Mouse (Mus musculus): ENCODE data around the gene Slc39a11.

Slc39a11 gene

DNA sequence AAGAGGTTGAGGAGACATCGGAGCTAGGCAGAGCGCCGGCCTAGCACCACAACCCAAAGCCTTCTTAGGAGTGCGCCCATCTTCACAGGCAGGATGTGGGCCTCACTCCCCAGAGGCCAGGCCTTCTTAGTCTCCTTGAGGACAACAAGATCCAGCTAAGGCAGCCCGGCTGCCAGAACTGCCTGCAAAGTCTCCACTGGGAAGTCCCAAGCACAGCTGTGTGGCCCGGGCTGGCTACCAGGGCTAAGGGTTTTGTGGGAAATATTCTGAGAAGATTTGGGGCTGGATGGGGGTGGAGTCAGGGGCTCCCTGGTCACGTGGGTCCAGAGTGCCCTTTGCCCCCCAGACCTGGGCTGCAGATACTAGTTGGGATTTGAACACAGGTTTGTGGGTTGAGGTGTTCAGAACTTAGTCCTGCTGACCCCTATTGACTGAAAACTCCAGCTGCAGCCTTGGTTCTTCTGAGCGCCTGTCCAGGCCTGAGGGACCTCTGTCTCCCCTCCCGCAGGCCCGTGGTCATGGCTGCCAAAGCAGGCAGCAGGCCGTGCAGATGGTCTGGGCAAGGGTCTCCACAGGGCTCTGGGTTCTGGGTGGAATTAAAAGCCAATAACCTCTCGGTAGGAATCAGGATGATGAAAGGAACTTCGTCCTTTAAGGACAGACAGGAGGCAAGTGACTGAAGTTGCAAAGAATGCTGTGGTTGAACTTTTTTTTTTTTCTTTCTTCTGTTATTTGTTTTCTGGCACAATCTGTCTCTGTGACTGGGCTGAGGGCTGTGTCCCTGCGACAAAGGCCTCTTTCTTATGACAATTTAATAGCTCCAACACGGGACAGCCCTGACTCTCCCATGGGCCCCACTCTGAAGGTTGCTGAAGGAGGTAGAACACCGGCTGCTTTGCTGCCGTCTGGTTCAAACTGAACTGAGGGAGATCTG lies 357.8 kb downstream of the Slc39a11 start:
- no peak for DNase-seq (ENCODE audit: low spot score in 2 of 2)

DNA sequence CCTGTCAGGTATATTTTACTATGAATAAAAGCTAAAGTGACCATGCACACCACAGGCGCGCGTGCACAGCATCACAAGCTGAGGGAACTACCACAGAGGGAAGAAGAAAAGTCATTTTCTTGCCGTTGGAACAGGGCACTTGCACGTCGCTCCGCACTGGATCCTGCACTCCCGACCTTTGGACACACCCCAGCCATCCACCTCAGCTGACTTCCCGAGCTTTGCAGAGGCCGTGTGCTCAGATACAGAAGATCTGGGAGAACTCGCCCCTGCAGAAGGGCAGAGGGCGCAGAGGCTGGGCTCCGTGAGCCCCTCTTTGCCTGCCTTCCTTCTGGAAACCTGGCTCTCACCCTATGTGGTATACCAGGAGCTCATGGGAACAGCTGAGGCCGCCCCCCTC lies 359.0 kb downstream of the Slc39a11 start:
- no peak for DNase-seq (ENCODE audit: low spot score in 2 of 2)

DNA sequence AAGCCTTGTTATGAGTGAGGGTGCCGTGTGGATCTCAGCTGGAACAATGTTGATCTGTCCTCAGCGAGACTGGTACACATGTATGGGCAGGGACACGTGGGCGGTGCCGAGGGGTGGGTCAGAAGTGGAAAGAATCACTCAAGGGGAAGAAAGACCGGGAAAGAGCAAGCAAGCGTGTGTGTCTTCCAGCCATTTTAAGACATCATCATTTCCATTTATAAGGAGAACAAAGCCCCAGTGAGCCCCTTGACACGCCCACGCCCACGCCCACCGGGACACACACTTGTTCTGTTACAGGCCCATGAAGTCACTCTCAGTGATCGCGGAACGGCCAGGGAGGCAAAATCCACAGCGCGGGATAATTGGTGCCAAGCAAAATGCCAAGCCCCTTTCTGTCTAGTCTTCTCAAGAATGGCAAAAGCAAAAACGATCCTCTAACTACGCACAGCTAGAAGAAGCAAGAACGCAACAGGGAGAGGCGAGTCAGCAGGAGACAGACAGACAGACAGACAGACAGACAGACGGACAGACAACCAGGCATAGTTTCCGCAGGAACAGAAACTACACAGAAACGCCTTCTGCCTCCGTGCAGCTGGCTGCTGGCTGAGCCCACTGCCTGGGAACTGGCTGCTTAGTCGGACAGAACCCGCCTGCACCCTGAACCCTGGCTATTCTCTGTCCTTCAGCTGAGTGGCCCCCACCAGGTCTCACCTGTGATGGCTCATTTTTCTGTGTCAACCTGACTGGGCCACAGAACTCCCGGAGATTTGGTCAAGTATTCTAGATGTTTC lies 364.7 kb downstream of the Slc39a11 start:
- no peak for DNase-seq (ENCODE audit: low spot score in 2 of 2)

DNA sequence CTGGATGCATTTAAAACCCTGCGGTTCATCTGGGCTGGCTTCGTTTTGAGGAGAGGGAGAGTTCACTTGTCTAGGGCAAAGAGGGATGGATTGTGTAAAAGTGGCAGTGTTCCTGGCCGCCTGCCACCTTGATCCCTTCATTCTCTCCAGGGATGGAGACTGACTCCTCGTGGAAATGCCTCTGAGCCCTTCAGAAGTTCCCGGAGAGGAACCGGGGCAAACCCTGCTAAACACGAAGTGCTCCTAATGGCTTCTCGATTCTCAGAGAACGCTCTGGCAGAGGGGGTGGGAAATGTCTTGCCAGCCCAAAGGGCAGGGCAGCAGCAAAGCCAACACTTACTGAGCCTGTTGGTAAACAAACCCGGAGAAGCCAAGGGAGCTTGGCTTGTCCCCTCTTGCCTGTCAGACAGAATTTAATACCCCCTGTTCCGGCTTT lies 366.5 kb downstream of the Slc39a11 start:
- no peak for DNase-seq (ENCODE audit: low spot score in 2 of 2)

DNA sequence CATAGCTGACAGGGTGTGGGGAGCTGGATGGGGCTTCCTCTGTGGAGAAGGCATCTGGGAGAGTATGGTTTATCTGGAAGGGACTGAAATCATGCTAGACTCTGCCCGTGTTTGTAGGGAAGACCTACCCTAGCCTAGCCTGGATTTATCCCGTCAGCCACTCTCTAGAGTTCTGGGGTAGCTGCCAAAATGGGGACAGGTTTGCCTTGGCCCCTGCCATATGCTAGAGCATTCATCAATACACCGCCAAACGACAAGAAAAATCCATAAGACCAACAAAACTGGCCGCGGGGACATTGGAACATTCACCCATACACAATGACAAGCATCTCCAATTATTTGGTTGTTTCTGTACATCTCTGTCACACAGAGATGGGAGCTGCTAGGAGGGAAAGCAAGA lies 371.6 kb downstream of the Slc39a11 start:
- DNase-seq (ENCODE audit: low spot score in 2 of 2): no peak

DNA sequence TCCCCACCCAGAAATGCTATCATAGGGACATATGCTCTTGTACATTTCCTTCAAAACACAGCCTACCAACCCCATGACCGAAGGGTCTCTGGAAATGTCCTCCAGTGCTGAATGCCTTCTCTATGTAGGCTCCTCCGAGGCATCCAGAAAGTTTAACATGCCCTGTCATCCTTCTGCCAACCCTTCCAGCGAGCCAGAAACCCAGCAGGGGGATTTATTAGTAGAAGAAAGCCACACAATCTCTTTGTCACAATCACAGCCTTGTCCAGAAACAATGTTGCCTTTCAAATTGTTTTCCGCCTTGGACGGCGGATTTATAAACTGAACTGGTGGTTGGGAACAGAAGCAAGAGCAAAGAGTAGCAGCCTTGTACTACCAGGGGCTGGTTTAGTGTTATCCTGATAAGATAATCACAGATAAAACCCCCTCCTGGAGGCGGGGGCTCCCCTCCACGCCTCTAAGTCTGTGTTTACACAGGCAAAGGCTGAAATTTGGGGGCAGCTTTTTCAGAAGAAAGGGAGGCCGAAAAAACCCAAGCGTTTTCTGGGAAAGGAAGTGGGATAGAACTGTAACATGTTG lies 372.8 kb downstream of the Slc39a11 start:
- DNase-seq (ENCODE audit: low spot score in 2 of 2): no peak

DNA sequence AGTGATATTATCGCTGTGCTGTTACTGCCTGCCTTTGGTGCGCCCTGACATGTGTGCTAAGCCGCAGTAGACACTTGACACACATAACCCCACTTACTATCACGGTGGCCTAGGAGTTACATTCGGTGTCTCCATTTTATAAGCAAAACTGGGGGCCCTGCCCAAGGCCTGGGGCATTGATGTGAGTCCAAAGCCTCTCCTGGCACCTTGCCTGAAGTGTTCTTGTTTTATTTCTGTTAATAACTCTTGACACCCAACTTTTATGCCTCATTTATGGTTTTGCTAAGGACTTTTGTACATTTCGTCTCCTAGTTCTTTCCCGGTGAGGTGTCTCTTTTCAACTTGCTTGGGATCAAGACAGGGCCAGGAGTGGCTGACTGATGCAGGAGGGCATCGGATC lies 373.4 kb downstream of the Slc39a11 start:
- no peak for DNase-seq (ENCODE audit: low spot score in 2 of 2)

DNA sequence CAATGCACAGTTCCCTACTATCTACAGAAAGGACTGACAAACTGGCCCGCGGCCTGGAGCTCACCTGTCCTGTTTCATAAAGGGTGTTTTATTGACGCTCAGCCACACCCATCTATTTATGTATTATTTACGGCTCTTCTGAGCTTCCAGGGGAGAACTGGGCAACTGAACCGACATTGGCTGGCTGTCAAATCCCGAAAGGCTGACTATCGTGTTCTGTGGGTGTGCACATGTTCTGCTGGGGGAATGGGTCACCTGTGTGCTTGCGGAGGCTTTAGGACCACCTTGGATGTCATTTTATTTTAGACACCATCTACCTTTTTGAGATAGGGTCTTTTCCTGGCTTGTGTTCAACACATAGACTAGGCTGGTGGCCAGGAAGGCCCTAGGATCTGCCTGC lies 375.8 kb downstream of the Slc39a11 start:
- no peak for DNase-seq (ENCODE audit: low spot score in 2 of 2)

DNA sequence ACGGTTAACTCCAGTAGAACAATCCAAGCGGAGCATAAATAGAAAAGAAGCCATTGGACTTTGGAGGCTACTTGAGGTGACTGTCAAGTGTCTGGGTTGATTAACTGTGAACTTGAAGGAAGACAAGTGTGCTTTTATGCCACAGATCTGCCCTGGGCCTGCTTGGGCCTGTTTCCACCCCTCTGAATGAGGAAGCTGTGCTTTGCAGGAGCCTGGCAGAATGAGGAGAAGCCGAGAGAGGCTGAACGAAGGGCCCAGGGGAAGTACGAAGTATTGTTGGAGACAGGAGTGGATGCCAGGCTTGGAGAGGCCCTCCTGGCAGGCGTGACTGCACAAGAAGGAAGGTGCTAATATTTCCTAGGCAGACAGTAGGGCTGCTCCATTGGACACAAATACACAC lies 378.0 kb downstream of the Slc39a11 start:
- no peak for DNase-seq (ENCODE audit: low spot score in 2 of 2)

DNA sequence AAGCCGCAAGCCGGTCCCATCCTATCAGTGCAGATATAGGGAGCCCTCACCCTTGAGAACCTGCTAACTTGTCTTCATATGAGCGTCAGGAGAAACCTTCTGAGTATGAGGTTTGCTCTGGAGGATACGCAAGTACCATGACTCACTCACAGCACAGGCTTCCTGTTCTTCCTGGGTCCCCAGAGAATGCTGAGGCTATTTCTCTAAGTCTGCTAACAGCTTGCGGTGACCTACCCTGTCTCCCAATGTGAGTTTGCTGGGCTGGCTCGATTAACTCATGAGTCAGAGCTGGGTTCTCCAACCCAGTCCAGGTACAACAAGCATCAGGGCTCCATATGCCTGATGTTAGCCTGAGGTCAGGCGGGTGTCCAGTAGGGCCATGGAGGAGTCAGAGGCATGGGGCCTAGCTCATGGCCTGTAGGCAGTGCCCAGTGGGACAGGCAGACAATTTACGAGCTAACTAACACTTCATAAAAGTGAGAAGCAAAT lies 381.0 kb downstream of the Slc39a11 start:
- no peak for DNase-seq (ENCODE audit: low spot score in 2 of 2)

DNA sequence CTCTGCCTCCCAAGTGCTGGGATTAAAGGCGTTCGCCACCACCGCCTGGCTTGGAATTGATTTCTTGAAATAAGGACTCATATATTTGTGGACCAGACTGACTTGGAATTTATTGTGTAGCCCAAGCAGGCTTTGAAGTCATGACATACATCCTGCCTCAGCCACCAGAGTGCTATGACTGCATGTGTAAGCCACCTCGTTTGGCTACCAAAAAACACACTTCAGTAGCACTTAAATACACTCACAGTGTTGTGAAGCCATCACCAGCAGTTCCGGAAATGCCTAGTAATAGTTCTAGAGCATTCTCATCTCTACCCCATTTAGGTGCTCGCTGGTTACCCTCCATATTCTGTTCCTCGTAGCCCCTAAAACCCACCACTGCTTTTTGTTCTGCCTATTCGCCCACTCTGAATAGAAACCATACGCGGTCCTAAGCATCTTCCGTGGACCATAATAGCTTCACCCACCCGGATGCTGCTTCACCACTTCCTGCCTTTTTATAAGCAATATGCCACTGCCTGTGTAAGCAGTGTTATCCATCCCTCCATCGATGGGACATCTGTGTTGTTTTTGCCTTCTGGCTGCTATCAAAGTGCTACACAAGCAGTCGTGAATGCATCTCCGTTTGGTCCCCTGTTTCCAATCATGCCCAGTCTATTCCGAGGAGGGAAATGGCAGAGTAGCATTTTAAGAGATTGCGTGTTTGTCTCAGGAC lies 382.2 kb downstream of the Slc39a11 start:
- no peak for DNase-seq (ENCODE audit: low spot score in 2 of 2)

DNA sequence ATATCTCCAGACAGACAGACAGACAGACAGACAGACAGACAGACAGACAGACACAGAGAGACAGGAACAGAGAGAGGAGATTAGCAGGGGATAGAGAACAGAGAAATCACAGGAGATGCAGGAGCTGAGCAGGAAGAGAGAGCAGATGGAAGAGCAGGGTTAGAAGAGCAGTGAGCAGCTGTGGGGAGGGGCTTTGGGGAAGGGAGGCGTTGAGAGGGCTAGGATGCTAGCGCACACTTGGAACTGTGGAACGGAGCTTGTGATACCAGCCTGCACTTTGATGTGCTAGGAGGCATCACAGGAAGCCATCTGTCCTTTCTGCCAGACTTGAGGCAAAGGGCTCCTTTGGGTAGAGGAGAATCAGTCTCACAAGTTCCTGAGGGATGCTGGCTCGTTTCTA lies 383.2 kb downstream of the Slc39a11 start:
- no peak for DNase-seq (ENCODE audit: low spot score in 2 of 2)

DNA sequence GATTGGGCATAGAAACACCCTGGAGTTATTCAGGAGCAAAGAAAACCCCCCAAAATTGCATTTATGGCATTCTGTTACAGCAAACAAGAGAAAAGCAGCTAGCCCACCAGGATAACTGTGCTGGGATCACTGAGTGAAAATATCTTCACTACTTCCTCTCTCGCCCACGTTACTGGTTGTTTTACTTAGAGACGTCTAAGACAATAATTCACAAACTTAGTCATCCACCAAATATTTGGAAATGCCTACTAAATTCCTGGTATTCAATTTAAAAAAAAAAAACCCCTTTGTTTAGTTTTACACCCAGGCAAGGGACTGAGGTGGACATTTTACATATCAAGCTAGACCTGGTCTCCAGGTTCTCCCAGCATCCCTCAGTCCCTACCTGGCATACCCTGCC lies 384.3 kb downstream of the Slc39a11 start:
- no peak for DNase-seq (ENCODE audit: low spot score in 2 of 2)

DNA sequence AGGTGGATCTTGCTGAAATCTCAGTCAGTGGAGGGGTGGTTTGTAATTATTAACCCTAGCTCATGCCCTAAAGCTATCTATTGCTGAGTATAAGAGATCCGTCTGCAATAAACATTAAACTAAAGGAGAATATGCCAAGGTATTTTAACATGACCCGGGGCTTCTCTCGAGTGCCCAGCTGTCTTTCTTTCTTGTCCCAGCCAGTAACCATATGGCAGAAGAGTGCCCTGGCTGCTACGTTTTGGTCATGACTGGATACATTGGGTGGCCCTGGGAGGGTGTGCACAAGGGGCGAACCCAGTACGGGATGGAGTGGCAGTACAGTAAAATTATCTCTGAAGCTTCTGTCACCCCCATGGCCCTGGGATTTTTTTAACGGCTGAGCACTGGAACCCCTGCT lies 385.9 kb downstream of the Slc39a11 start:
- no peak for DNase-seq (ENCODE audit: low spot score in 2 of 2)

DNA sequence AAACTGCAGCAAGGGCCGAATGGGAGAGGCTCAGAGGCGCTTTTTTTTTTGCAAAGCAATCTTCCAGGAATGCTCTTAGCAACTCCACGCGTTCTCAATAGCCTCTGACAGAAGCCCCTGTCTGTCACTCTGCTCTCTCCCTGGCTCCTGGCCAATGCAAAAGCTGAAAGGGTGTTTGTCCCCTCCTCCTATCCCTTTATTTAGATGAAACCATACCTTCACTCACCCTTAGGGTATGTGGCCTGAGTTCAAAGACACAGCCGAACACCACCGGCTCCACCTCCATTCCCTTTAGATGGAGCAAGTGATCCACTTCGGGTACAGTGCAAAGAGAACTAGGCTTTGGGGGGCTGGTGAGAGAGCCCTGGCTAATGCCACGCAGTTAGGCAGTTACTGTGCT lies 387.8 kb downstream of the Slc39a11 start:
- DNase-seq (ENCODE audit: low spot score in 2 of 2): no peak

DNA sequence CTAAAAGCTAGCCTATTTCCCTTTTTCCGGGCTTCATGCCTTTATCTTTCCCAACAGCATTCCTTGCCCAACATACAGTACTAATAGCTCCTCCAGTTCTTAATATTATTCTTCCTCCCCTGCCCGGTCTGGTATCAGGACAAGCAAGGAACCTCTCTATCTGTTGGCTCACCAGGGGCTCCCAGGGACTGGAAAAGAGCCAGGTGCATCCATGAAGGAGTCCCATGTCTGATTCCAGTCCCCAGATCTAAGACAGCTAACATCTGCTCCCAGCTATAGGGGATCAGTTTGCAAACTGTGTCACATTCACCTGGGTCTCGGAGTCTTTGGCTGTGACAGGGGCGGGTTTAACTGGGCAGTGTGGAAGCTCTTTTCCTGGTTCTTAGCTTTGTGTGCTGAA lies 388.5 kb downstream of the Slc39a11 start:
- no peak for DNase-seq (ENCODE audit: low spot score in 2 of 2)

DNA sequence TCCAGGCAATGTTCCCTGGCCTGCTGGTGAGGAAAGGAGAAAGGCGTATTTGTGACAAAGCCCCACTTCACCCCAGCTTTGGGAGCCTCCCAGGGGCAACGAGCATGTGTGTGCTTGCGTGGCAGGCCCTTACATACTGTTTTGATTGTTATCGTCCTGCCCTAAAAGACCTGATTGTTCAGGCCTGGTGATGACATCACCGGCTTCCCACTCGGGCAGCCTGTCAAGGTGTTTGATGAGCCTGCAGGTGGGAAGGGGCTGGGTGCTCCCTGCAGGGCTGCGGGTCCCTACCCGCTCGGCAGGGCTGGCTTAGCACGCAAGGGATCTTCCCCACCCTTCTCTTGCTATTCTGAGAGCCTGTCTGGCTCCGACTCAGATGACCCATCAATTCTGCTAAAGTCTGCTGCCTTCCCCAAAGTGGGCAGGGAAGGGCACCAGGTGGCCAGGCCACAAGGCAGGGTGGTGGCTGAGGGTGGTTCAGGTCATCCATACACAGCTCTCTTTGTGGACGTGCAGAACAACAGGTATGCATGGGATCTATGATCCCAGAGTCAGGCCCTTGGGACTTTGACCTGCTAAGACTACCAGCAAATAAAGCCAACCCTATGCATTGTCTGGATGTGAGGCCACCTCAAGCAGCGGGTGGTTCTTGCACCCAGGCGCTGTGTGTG lies 390.0 kb downstream of the Slc39a11 start:
- DNase-seq (ENCODE audit: low spot score in 2 of 2): no peak

DNA sequence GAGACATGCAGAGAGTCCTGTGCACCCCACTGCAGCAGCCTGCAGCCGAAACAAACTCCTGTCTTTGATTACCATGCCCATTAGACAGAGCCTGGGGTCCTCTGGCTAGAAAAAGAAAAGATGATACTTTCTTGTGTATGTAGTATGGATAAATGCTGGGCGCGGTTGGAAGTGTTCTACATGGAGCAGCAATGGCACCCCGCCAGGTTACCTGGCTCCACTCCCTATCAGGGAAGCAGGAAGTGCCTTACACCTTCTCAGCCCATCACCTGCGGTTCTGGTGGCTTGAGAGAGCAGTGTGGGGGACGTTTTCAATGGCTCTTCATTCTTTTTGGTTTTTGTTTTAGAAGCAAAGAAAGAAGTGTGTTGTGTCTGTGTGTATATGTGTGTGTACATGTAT lies 391.9 kb downstream of the Slc39a11 start:
- DNase-seq (ENCODE audit: low spot score in 2 of 2): no peak

DNA sequence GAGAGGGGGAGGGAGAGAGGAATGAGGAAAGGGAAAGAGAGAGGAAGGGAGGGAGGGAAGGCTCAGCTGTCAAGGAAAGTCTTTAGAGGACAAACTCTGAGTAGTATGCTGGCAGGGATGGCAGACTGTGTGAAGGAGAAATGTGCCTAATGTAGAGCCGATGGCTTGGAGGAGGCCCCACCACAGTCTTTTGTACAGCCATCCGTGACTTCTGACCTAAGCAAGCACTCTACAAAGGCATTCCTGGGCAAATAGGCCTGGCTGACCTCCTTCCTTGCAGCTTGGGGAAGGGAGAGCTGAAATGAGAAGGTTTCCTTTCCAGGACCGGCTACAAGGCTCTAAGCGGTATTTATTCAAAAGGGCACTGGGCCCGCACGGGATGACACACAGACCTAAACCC lies 395.2 kb downstream of the Slc39a11 start:
- DNase-seq (ENCODE audit: low spot score in 2 of 2): no peak

DNA sequence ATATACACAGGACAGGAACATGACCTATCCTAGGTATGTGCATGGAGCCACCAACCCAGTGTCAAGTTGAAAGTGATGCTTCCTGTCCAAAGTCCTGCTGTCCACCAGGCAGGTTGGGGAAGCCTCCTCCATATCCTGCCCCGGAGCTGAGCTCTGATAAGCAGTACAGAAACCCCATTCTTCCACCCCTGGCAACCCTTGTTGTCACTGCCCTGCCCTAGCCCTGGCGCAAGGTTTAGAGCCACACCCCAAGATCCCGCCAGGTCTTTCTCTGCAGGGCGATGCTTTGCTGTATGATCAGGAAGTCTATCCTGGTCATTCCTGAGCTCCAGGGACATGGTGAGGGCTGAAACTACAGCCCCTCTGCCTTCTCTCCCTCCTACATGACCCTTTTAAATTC lies 396.7 kb downstream of the Slc39a11 start:
- DNase-seq (ENCODE audit: low spot score in 2 of 2): no peak

DNA sequence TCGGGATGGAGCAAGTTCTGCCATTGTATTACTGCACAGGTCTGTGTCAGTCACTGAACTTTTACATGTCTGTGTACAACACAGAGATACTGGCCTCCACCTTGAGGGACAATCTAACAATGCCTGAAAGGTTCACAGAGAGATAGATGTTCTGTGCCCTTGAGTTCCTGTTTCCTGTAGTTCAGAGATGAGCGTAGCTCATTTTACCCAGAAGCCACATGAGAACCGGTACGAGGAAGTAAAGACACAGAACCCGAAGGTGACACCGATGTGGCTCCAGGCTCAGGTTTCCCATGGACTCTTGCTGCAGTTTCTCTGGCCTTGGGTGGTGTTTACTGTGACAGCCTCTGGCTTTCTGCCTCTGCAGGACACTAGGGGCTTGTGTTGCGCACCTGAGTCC lies 398.7 kb downstream of the Slc39a11 start:
- DNase-seq (ENCODE audit: low spot score in 2 of 2): no peak

Measured in spleen, postnatal 4 days (tissue).